Mouse (Mus musculus) cortical plate, adult 2 months (tissue): ENCODE measurements around the gene Mcoln1.

ENCODE experiments used
- CTCF ChIP-seq: fragments of 200-500 bp; IDR thresholded peaks from 2 replicates; pipeline ENCODE4 v1.5.1; 2011; ENCODE audit warnings: mild to moderate bottlenecking, control low read depth, low read length; ENCODE audit not compliant: insufficient read depth; ENCODE audit errors: extremely low read depth
- POLR2A ChIP-seq: fragments of 200-500 bp; IDR thresholded peaks from 2 replicates; pipeline ENCODE4 v1.6.1; 2011; ENCODE audit warnings: mild to moderate bottlenecking, low read length, control low read depth; ENCODE audit not compliant: insufficient read depth; ENCODE audit errors: extremely low read depth

- peak; percentile 89 for TF ChIP-seq POLR2A
- no peak for TF ChIP-seq CTCF
Measured at GRCm38 (mm10) chr8:3515260-3515671, 15.0 kb downstream of the Mcoln1 start, which contains the start of gene Pnpla6.
